Mouse (Mus musculus): ENCODE measurements around the gene Ahdc1. TPM values are rescaled to one million over a fixed set of nuclear protein-coding genes. Genes with fewer than 3 reads are reported as not detected.

Ahdc1 gene
- 28.5 and 28.6 TPM in 2 replicates for polyA plus RNA-seq (2012; rRNA removed)

GRCm38 (mm10) chr4:133011028-133011820 lies at the start of gene Ahdc1:
Gene Ahdc1 (plus strand): TSS chr4:133011260.
- peak; percentile 84 to 95 for DNase-seq (ENCODE audit: extremely low spot score in 1 of 2, low spot score in 1 of 2)

GRCm38 (mm10) chr4:132961866-132962265 lies 49.2 kb upstream of the Ahdc1 start:
- DNase-seq (ENCODE audit: extremely low spot score in 1 of 2, low spot score in 1 of 2) = no peak

DNA sequence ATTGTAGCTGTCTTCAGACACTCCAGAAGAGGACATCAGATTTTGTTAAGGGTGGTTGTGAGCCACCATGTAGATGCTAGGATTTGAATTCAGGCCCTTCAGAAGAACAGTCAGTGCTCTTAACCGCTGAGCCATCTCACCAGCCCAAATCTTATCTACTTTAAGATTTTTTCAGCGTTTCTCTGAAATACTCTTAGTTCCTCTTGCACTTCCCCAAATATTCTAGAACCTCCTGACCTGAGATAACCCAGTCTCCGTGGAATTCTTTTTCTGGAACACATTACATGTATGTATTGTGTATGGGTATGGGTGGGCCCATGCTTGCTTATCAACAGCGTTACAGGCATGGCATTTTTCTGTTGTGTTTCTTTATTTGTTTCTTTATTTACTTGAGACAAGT lies 48.4 kb upstream of the Ahdc1 start:
- DNase-seq (ENCODE audit: extremely low spot score in 1 of 2, low spot score in 1 of 2) = no peak

DNA sequence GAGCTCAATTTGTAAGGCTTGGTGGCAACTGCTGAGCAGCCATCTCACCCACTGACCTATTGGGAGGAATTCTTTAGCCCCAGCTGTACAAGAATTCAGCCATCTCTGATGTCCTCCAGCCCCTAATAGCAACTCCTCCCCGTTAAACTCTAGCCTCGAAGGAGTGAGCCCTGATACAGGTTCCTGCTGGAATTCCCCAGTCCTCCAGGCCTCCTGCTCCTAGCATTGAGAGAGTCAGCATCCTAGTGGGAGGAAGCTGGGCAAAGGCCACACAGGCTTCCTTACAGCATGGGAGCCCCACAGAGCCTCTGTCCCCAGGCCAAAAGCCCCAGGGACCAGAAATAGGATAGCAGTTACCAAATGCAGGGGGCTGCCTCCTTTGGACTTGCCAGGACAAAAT lies 47.6 kb upstream of the Ahdc1 start:
- no peak for DNase-seq (ENCODE audit: extremely low spot score in 1 of 2, low spot score in 1 of 2)

GRCm38 (mm10) chr4:132964064-132964463 lies 47.0 kb upstream of the Ahdc1 start:
- no peak for DNase-seq (ENCODE audit: extremely low spot score in 1 of 2, low spot score in 1 of 2)

GRCm38 (mm10) chr4:132964473-132964872 lies 46.6 kb upstream of the Ahdc1 start:
- DNase-seq (ENCODE audit: extremely low spot score in 1 of 2, low spot score in 1 of 2) = no peak

DNA sequence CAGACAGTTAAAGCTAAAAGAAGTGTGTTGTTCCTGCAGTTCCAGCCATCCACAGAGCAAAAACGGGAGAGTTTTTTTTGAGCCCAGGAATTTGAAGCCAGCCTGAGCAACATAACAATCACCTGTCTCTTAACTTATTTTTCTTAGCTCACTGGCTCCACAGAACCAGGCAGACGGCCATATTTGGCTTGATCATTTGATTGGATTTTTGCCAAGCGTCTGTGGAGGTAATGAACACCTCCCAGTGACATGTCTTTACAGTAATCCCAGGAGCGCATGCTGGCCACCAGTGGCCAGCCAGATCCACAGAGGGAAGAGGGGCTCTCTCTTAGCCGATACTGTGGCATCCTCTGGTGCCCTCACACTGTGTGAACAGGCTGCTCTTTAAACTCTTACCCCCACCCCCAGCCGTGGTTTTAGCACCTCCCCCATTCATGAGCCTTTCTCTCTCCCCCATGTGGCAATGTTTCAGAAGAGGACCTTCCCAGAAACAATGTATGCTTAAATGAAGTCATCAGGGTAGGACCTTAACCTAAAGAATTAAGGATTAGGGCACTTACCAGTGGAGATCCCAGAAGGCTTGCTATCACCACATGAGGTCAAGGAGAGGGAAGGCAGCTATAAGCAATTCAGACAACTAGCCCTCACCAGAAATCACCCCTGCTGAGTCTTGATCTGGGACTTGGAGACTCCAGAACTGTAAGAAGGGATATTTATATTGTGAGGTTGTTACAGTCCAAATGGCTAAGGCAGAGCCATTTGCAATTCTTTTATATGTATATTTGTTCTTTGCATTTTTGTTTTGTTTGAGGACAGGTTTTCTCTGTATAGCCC lies 42.7 kb upstream of the Ahdc1 start:
- no peak for DNase-seq (ENCODE audit: extremely low spot score in 1 of 2, low spot score in 1 of 2)

DNA sequence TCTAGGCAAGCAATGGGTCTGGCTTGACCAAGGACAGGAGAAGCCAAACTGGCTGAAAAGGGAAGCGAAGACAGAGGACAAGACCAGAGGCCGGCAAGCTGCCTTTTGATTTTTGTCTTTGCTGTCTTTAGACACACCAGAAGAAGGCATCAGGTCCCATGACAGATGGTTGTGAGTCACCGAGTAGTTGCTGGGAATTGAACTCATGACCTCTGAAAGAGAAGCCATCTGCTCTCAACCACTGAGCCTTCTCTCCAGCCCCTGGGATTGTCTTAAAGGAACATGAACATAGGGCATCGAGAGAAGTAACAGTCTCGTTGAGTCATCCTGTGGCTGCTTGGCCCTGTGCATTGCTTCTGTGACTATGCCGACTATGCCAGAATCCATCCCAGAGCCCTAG lies 39.5 kb upstream of the Ahdc1 start:
- DNase-seq (ENCODE audit: extremely low spot score in 1 of 2, low spot score in 1 of 2) = no peak

GRCm38 (mm10) chr4:132972101-132972500 lies 39.0 kb upstream of the Ahdc1 start:
- DNase-seq (ENCODE audit: extremely low spot score in 1 of 2, low spot score in 1 of 2) = no peak

DNA sequence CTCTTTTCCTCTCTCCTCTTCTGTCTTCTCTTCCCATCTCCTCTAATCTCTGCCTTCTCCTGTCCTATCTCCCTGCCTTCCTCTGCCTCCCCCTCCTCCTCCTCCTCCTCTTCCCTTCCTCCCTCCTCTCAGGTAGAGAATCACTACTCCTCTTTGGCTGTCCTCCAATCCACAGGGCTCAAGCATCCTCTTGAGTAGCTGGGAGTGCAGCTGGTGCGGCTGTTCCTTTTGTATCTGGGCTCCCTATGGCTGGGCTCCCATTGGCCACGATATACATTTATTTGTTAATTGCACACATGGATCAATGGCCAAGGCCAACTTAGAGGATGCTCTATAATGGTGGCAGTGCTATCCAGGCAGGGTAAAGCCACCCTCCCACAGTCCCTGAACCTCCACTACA lies 38.5 kb upstream of the Ahdc1 start:
- no peak for DNase-seq (ENCODE audit: extremely low spot score in 1 of 2, low spot score in 1 of 2)

- DNase-seq (ENCODE audit: extremely low spot score in 1 of 2, low spot score in 1 of 2) = no peak
These were observed 37.9 kb upstream of the Ahdc1 start for GRCm38 (mm10) chr4:132973186-132973585.

DNA sequence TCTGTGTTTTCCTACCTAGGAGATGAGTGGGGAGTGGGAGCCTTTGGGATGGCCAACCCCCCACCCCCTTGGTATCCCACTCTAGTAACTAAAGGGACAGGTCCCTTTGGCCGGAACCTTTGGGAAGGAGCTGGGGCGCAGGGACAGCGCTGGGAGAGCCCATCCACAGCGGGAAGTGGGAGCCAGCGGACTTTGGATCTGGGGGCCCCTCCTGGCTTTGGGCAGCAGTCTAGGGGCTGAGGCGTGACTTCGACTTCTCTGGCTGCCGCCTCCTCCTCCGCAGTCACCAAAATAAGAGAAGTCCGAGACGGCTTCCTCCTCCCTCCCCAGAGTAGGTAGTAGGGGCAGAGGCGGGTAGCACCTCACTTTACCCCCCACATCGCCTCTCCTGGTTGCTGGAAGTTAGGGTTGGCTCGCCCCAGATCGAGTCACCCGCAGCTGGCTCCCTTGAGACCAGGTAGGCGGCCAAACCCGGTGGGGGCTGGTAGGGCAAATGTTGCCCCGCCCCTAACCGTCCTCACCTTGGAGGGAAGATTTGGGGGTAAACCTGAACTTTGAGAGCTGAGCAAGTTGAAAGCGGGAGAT lies 37.2 kb upstream of the Ahdc1 start, which contains the start of gene Fgr:
Fgr (plus strand) TSS at position 282 of the 585 bp plus-strand sequence.
- DNase-seq (ENCODE audit: extremely low spot score in 1 of 2, low spot score in 1 of 2) = no peak

GRCm38 (mm10) chr4:132974904-132975303 lies 36.2 kb upstream of the Ahdc1 start:
- DNase-seq (ENCODE audit: extremely low spot score in 1 of 2, low spot score in 1 of 2) = peak; percentile 19 to 63

- no peak for DNase-seq (ENCODE audit: extremely low spot score in 1 of 2, low spot score in 1 of 2)
These were observed 35.3 kb upstream of the Ahdc1 start for GRCm38 (mm10) chr4:132975791-132976190.

GRCm38 (mm10) chr4:132976729-132977128 lies 34.3 kb upstream of the Ahdc1 start:
- DNase-seq (ENCODE audit: extremely low spot score in 1 of 2, low spot score in 1 of 2) = no peak

- no peak for DNase-seq (ENCODE audit: extremely low spot score in 1 of 2, low spot score in 1 of 2)
These were observed 33.5 kb upstream of the Ahdc1 start for GRCm38 (mm10) chr4:132977597-132977996.

GRCm38 (mm10) chr4:132979186-132979585 lies 31.9 kb upstream of the Ahdc1 start:
- DNase-seq (ENCODE audit: extremely low spot score in 1 of 2, low spot score in 1 of 2) = no peak

DNA sequence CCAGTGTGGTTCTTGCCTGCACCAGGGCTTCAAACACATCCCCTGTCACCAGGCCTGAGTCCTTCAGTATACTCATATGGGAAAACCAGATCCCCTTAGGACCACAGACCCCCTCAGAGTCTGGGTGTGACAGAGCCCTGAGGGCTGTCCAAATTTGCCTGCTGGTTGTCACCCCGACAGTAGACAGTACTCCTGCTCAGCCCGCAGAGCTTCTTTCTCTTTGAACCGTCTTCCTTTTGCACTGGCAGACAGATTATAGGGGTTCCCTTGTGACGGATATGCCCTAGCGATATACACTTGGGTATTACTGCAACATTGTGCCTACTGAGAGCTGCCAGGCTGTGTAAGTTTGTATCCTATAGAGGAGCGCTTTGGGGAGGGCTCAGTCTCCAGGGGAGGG lies 29.4 kb upstream of the Ahdc1 start:
- no peak for DNase-seq (ENCODE audit: extremely low spot score in 1 of 2, low spot score in 1 of 2)

- DNase-seq (ENCODE audit: extremely low spot score in 1 of 2, low spot score in 1 of 2) = no peak
These were observed 28.1 kb upstream of the Ahdc1 start for GRCm38 (mm10) chr4:132982999-132983398.

DNA sequence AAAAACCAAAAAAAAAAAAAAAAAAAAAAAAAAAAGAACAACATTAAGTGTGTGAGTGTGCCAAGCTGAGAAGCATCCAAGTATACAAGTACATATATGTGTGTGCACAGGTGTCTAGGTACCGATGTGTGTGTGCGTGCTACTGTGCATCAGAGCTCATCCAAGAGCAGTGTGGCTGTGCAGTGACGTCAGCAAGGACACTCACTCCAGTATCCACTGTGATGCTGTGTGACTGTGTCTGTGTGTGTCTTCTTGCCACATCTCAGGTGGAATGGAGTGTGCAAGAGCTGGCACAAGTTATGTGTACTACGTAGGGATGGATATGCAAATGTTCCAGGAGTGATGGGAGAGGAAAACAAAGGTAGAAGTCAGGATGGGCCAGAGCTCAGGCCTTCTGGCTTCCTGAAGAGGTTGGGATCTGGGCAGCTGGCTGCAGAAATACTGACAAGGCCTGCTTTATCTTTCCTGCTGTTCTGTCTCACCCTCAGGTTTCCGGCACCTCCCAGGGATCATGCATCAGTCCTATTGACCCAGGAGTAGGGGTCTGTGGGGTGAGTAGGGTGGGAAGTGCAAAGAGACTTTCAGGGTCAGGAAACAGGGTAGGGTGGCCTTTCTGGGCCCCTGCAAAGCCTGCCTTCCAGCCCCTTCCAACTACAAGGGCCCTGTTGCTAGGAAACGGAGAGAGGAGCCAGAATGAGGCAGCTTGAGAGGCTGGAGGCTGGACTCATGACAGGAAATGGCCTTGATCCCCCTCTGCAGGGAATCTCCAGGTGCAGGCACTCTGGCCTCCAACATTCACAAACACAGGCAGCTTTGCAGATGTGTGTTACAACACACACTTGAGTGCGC lies 27.2 kb upstream of the Ahdc1 start:
- DNase-seq (ENCODE audit: extremely low spot score in 1 of 2, low spot score in 1 of 2) = peak in 1 of 2 experiments; percentile 45
